In the genomic region with DNA sequence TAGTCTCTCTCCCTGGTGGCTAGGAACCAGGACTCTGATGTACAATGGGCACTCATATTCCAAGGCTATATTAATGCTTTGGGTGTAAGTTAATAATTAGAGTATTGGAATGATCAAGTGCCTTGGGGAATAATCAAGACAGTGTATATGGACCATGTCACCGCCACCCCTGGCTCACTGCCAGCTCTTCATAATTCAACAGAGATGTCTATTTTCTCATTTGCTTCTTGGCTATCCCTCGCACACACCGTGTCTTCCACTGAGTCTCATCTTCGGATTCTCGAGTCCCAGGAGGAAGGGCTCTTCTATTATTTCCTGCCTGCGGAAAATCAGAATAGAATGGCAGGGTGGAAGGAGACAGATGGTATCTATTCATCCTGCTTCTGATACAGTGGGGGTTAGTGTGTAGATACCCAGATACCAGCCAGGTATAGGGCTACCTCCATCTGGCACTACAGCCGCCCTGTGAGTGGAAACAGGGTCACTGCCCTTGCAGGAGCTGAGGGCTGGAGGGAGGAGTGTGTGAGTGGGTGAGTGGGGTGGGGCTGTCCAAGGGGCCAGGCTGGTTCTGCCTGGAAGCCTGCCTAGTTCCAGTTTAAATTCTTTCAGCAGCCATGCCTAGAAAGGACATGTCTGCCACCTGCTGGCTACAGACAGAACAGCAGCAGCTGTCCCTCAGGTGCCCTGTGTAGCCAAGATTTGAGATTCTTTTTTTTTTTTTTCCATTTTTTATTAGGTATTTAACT, we compare ENCODE assay signal across 8 mouse cellular contexts. TPM values are rescaled to one million over a fixed set of nuclear protein-coding genes. Genes with fewer than 3 reads are reported as not detected.
DNase-seq lines count a peak whose midpoint lies in the region; ATAC-seq and TF ChIP-seq lines count a peak whose summit lies in the region.

No protein-coding gene starts in this region.

- peak; percentile 70 for DNase-seq in CD4-positive, CD25-positive, alpha-beta regulatory T cell, adult 2 months (ENCODE audit: low read depth, low spot score)
- DNase-seq in c-Kit-positive CD71-positive TER-119-positive erythroid progenitor cells, embryonic 14.5 days (ENCODE audit: low spot score), result peak; percentile 16
- DNase-seq in heart, postnatal 0 days (ENCODE audit: low spot score), result peak; percentile 83
- peak; percentile 89 to 92 for DNase-seq in kidney, postnatal 36 days

- 61% methylated on average over 7 of the region's 7 CpGs for WGBS in forebrain, embryonic 12.5 days
- 61% methylated on average over 7 of the region's 7 CpGs for WGBS in heart, postnatal 0 days
- WGBS in liver, embryonic 15.5 days (ENCODE audit: insufficient replicate concordance), result 50% methylated on average over 7 of the region's 7 CpGs
- 27% methylated on average over 7 of the region's 7 CpGs for WGBS in neural tube, embryonic 13.5 days

- no peak for TF ChIP-seq EP300 in heart, postnatal 0 days (IDR thresholded peaks at IDR 0.05; ENCODE audit: low read depth)

- peak; percentile 77 for ATAC-seq in forebrain, embryonic 12.5 days (ENCODE audit: low FRiP score)
- peak; percentile 87 for ATAC-seq in heart, postnatal 0 days (ENCODE audit: insufficient read depth, low read depth)
- ATAC-seq in liver, embryonic 15.5 days (ENCODE audit: insufficient read depth), result peak; percentile 49; the same call in 1 of the 2 replicates
- ATAC-seq in neural tube, embryonic 13.5 days (ENCODE audit: low read depth), result peak; percentile 84

- no peaks in the 10 kb centered on the region for H3K27me3 ChIP-seq in forebrain, embryonic 12.5 days
- no peaks in the 10 kb centered on the region for H3K27me3 ChIP-seq in heart, postnatal 0 days (ENCODE audit: control insufficient read depth, insufficient read depth, low read length)
- H3K27me3 ChIP-seq in liver, embryonic 15.5 days, result no peaks in the 10 kb centered on the region
- H3K27me3 ChIP-seq in neural tube, embryonic 13.5 days, result no peaks in the 10 kb centered on the region; the same call in 1 of the 2 replicates
- no peaks in the 10 kb centered on the region for H3K27me3 ChIP-seq in testis, adult 2 months (ENCODE audit: control insufficient read depth, insufficient read depth, low read length)

- no peak overlapping the region for H3K4me3 ChIP-seq in forebrain, embryonic 12.5 days (replicated peaks)
- H3K4me3 ChIP-seq in heart, postnatal 0 days (ENCODE audit: low read depth, low read length), result no peak overlapping the region
- H3K4me3 ChIP-seq in liver, embryonic 15.5 days (replicated peaks), result no peak overlapping the region
- no peak overlapping the region for H3K4me3 ChIP-seq in neural tube, embryonic 13.5 days
- H3K4me3 ChIP-seq in testis, adult 2 months (ENCODE audit: control insufficient read depth, low read depth, low read length), result no peak overlapping the region

- TF ChIP-seq CTCF in heart, postnatal 0 days (IDR thresholded peaks at IDR 0.05; ENCODE audit: low read depth), result peak; percentile 86
- TF ChIP-seq CTCF in testis, adult 2 months (IDR thresholded peaks at IDR 0.05; ENCODE audit: control insufficient read depth, insufficient read depth, insufficient replicate concordance, low read depth, low read length), result peak; percentile 75; the same call in 1 of the 2 replicates

- no peaks in the 10 kb centered on the region for H3K9me3 ChIP-seq in forebrain, embryonic 12.5 days
- no peaks in the 10 kb centered on the region for H3K9me3 ChIP-seq in heart, postnatal 0 days (replicated peaks; ENCODE audit: control insufficient read depth, low read length)
- H3K9me3 ChIP-seq in liver, embryonic 15.5 days (replicated peaks), result no peaks in the 10 kb centered on the region
- no peaks in the 10 kb centered on the region for H3K9me3 ChIP-seq in neural tube, embryonic 13.5 days

- H3K27ac ChIP-seq in forebrain, embryonic 12.5 days, result no peak overlapping the region
- H3K27ac ChIP-seq in heart, postnatal 0 days (ENCODE audit: low read depth), result no peak overlapping the region
- no peak overlapping the region for H3K27ac ChIP-seq in liver, embryonic 15.5 days (replicated peaks)
- H3K27ac ChIP-seq in neural tube, embryonic 13.5 days (replicated peaks), result no peak overlapping the region
- H3K27ac ChIP-seq in testis, adult 2 months (ENCODE audit: control insufficient read depth, insufficient read depth, low read depth, low read length), result no peak overlapping the region

- H3K9ac ChIP-seq in forebrain, embryonic 12.5 days, result no peak overlapping the region
- H3K9ac ChIP-seq in heart, postnatal 0 days (replicated peaks; ENCODE audit: low read depth, low read length), result no peak overlapping the region
- no peak overlapping the region for H3K9ac ChIP-seq in liver, embryonic 15.5 days
- H3K9ac ChIP-seq in neural tube, embryonic 13.5 days, result no peak overlapping the region

- H3K4me2 ChIP-seq in forebrain, embryonic 12.5 days, result no peak overlapping the region
- H3K4me2 ChIP-seq in heart, postnatal 0 days (ENCODE audit: low read depth, low read length), result no peak overlapping the region
- H3K4me2 ChIP-seq in liver, embryonic 15.5 days, result no peak overlapping the region
- no peak overlapping the region for H3K4me2 ChIP-seq in neural tube, embryonic 13.5 days

- H3K36me3 ChIP-seq in forebrain, embryonic 12.5 days (replicated peaks), result no peaks in the 10 kb centered on the region
- no peaks in the 10 kb centered on the region for H3K36me3 ChIP-seq in heart, postnatal 0 days (replicated peaks; ENCODE audit: control insufficient read depth, insufficient read depth, low read length)
- H3K36me3 ChIP-seq in liver, embryonic 15.5 days (replicated peaks), result 0 out of 2 replicates have a peak, but pooled peaks cover 3% of the 10 kb centered on the region
- no peaks in the 10 kb centered on the region for H3K36me3 ChIP-seq in neural tube, embryonic 13.5 days
- H3K36me3 ChIP-seq in testis, adult 2 months (ENCODE audit: control insufficient read depth, insufficient read depth, low read length), result no peaks in the 10 kb centered on the region

- peaks cover 8% of the 10 kb centered on the region for H3K4me1 ChIP-seq in forebrain, embryonic 12.5 days
- H3K4me1 ChIP-seq in heart, postnatal 0 days (ENCODE audit: control insufficient read depth, insufficient read depth), result 0 out of 2 replicates have a peak, but pooled peaks cover 5% of the 10 kb centered on the region
- H3K4me1 ChIP-seq in liver, embryonic 15.5 days (replicated peaks), result peaks cover 18% of the 10 kb centered on the region
- peaks cover 8% of the 10 kb centered on the region for H3K4me1 ChIP-seq in neural tube, embryonic 13.5 days (replicated peaks)
- H3K4me1 ChIP-seq in testis, adult 2 months (ENCODE audit: control insufficient read depth, insufficient read depth, low read length), result no peaks in the 10 kb centered on the region

- TF ChIP-seq POLR2A in testis, adult 2 months (IDR thresholded peaks at IDR 0.05; ENCODE audit: control insufficient read depth, low read depth, low read length), result no peak

RNA-seq across cellular contexts. Expression of a gene that starts 7.9 kb away (rescaled TPM):
- polyA plus RNA-seq in forebrain, embryonic 12.5 days (2016; fragmentation: Nextera tagmentation; extraction: Ambion mirVana), result not detected in 2 replicates
- total RNA-seq in heart, postnatal 0 days (2014; rRNA removed; ENCODE audit: low replicate concordance), result not detected in 2 replicates
- polyA plus RNA-seq in heart, postnatal 0 days (2015; fragmentation: Nextera tagmentation; extraction: Ambion mirVana), result 3.9 and 4.1 TPM in 2 replicates
- 61.8 and 70.8 TPM in 2 replicates for polyA plus RNA-seq in liver, embryonic 15.5 days (2015; fragmentation: Nextera tagmentation; extraction: Ambion mirVana)
- polyA plus RNA-seq in neural tube, embryonic 13.5 days (2015; fragmentation: Nextera tagmentation; extraction: Ambion mirVana), result 0.07 TPM in 1 of 2 replicates, not detected in the other
- 0.13 TPM in 1 of 2 replicates, not detected in the other for polyA plus RNA-seq in testis, adult 2 months (2012; rRNA removed)

Comparison
In these comparisons a context has a peak if more than half of its experiments do, and no peak if none do; other contexts are left out.
1. DNase-seq: peak in every context shown above with its lines; median percentile 90 in kidney, postnatal 36 days; 83 in heart, postnatal 0 days; 70 in CD4-positive, CD25-positive, alpha-beta regulatory T cell, adult 2 months; 16 in c-Kit-positive CD71-positive TER-119-positive erythroid progenitor cells, embryonic 14.5 days.
2. RNA of a gene that starts 7.9 kb away (polyA plus RNA-seq): 61.8 to 70.8 TPM in liver, embryonic 15.5 days; 3.9 to 4.1 TPM in heart, postnatal 0 days, 0.07 TPM in neural tube, embryonic 13.5 days, not detected in forebrain, embryonic 12.5 days and 0.13 TPM in testis, adult 2 months; every median in the first group is over 10 times any median in the second.
3. Peak in every context shown above with its lines, with median percentiles within 50 percentile points of each other: ATAC-seq.